Mouse (Mus musculus) heart, adult 18-20 months (tissue): ENCODE results near the gene Lrrc10. TPM values are rescaled to one million over a fixed set of nuclear protein-coding genes. Genes with fewer than 3 reads are reported as not detected.
A peak's percentile ranks its signal among the peaks of the same experiment; 100 is the strongest.

Experiments
- DNase-seq, 2 experiments: peaks; one replicate each; pipeline ENCODE4 v3.0.0; 2021 to 2022; ENCODE audit warnings: mixed read lengths in 1 of 2
- total RNA-seq, 2 experiments: library from RNA; stranded (reverse); gene quantifications; 2 replicates each; pipeline ENCODE4 v1.2.3; 2021

The Lrrc10 gene
- total RNA-seq, 2 experiments from 2014 or later, result 231 to 321 TPM

GRCm38 (mm10) chr10:117043497-117044166 is 1.5 kb upstream of the Lrrc10 start:
- DNase-seq, result peak; percentile 75 to 78

DNA sequence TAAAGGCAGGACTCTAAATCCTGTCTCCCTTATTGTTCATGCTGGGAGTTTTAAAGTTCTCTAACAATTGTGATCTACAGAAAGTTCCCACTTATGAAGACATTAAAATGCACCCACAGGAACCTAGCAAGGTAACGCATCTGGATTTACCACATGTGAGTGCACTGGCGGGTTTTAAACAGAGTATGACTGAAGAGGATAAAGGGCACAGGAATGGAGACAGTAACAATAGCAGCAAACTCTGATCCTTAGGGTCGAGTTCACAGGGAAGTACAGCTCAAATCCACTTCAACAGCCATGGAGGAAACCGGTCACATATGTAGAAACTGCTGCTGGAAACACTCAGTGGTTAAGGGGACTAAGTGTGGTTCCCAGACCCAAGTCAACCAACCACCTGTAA is 4.1 kb downstream of the Lrrc10 start:
- DNase-seq, result peak in 1 of 2 experiments; percentile 15

DNA sequence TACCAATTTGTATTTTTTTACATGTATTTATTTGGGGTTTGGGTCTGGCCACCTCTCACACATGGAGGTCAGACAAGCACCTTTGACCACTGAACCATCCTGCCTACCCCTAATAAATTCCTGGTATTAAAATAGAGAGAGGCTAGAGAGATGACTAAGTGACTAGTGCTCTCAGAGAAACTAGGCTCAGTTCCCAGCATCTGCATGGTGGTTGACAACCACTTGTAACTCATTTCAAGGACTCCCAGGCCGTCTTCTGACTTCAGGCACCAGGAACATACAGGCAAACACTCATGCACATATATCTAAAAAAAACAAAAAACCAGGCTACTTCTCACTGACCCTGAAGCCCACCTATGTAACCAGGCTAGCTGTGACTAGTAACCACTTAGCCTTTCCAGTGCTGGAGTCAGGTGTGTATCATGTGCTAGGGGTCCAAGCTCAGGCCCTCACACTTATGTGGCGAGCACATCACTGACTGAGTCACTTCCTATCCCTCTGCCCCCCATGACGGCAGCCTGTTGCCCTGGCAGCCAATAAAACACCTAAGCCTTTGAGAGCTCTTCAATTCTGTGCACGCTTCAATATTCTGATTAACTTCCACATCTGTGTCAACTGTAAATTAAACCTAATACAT is 4.9 kb downstream of the Lrrc10 start:
- DNase-seq, result peak; percentile 46 to 53

- DNase-seq, result no peak
These were observed 10.5 kb downstream of the Lrrc10 start for GRCm38 (mm10) chr10:117055668-117056067.

DNA sequence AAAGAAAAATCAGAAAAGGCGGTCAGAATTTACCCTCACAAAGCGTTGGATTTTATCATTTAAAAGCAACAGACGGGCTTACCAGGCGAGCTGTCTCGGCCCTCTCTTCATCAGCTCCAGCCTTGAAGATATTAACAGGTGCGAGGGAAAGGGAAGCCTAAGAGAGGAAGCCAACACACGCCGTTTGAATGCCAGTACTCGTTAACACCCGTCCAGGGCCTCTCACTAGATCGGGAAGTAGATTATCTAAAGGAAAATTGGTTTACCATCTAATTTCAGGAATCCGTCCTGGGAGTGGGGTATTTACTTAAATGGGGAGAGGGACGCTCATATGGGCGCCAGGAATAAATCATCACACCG is 17.7 kb downstream of the Lrrc10 start:
- no peak for DNase-seq

- peak; percentile 91 to 94 for DNase-seq
These were observed 18.3 kb downstream of the Lrrc10 start, which contains the start of gene Cct2 for GRCm38 (mm10) chr10:117063254-117064021. Cct2 (minus strand) TSS chr10:117063814.

DNA sequence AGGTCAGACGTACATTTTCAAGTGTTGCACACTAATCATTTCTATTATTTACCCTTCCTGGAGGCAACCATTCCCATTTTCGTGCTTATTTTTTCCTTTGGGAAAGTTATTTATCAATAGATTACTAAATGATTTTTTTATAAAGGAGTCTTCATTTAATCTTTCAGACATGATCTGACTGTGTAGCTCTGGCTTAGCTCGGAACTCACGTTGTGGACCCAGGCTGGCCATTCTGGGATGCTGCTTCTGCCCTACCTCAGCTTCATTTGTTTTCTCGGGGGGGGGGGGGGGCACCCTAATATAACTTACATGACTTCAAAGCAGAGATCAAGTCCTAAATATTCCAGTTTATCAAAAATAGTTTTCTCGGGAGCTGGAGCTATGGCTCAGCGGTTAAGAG is 18.9 kb downstream of the Lrrc10 start:
- DNase-seq, result no peak

- no peak for DNase-seq
These were observed 24.0 kb downstream of the Lrrc10 start for GRCm38 (mm10) chr10:117069109-117069508.

- DNase-seq, result peak in 1 of 2 experiments; percentile 32
These were observed 27.2 kb downstream of the Lrrc10 start for GRCm38 (mm10) chr10:117072191-117072888.

DNA sequence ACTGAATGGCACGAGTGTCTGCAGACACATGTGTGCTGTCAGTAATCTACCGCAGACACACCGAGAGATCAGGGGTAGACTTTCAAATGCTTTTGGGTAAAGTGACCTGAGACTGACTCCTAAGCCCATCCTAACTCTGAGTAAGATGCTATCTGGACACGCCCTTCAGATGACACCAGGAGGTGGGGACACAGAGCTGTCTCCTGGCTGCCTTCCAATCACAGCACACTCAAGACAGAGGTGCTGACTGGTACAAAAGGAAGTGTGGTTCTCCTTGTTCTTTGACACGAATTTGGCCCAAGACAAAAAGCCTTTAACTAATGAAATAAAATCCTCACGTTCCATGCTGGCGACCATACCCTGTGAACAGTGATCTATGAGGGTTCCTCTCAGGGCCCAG is 28.0 kb downstream of the Lrrc10 start:
- DNase-seq, result no peak

- DNase-seq, result no peak
These were observed 33.1 kb downstream of the Lrrc10 start for GRCm38 (mm10) chr10:117078284-117078683.

- no peak for DNase-seq
These were observed 36.2 kb downstream of the Lrrc10 start for GRCm38 (mm10) chr10:117081326-117081725.

GRCm38 (mm10) chr10:117081914-117082359 is 36.8 kb downstream of the Lrrc10 start:
- no peak for DNase-seq

GRCm38 (mm10) chr10:117089628-117090027 is 44.5 kb downstream of the Lrrc10 start:
- no peak for DNase-seq

GRCm38 (mm10) chr10:117094504-117095329 is 49.6 kb downstream of the Lrrc10 start:
- DNase-seq, result peak; percentile 39 to 45

DNA sequence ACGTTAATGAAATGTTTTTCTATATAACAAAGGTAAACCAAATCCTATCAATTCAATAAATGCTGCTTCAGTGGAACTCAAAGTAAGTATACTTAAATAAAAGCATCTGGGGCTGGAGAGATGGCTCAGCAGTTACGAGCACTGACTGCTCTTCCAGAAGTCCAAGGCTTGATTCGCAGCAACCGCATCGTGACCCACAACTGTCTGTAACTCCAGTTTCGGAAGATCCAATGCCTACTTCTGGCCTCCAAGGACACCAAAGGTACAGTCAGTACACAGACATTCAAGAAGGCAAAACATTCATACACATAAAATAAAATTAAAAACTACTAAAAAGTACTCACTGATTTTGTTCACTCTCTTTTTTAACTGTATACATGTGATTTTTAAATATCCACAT is 51.0 kb downstream of the Lrrc10 start:
- no peak for DNase-seq

Other genes starting within 250 kb of the Lrrc10 start
- 1 to 10 TPM in 1 of 2 experiments, under 1 TPM in 1; 0.89 to 1.5 TPM for gene Myrfl, start 148.4 kb upstream of the Lrrc10 start, total RNA-seq
- 10 to 100 TPM; 89.8 to 92.3 TPM for gene Rab3ip, start 94.6 kb upstream of the Lrrc10 start, total RNA-seq
- gene Gm10271, start 72.7 kb upstream of the Lrrc10 start, total RNA-seq, result not detected
- 1 to 10 TPM; 6.0 to 7.6 TPM for gene Best3, start 59.0 kb upstream of the Lrrc10 start, total RNA-seq
- 100 to 1,000 TPM; 130 to 135 TPM for gene Cct2, start 18.5 kb downstream of the Lrrc10 start, total RNA-seq
- 10 to 100 TPM; 15.3 to 16.4 TPM for gene Frs2, start 103.2 kb downstream of the Lrrc10 start, total RNA-seq
- gene Yeats4, start 179.2 kb downstream of the Lrrc10 start, total RNA-seq, result 10 to 100 TPM; 29.3 to 30.2 TPM
- not detected for gene 9530003J23Rik, start 193.4 kb downstream of the Lrrc10 start, total RNA-seq
- 100 to 1,000 TPM; 145 to 223 TPM for gene Lyz2, start 237.0 kb downstream of the Lrrc10 start, total RNA-seq
- 10 to 100 TPM; 12.8 to 28.5 TPM for gene Lyz1, start 247.5 kb downstream of the Lrrc10 start, total RNA-seq